Mouse (Mus musculus): ENCODE results near the gene Camkmt.

Gene Camkmt

DNA sequence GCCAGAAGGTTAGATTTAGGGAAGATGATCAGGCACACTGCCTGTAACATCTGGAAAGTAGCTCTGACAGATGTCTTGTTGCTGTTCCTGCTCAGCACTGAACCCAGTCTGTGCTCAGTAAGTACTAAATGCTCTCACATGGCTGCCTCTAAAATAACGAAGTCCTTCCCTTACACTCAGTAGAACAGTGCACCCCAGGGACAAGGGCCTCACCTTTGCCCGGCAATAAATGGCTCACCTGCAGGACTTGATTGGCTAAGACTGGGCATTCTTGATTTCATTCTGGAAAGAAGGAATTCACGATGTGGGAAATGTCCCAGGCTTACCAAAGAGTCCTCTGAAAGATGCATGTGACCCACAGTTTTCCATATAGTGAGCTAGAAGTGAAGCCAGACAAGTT lies 51.3 kb downstream of the Camkmt start:
- TF ChIP-seq GATA4 (IDR thresholded peaks at IDR 0.05; ENCODE audit: insufficient replicate concordance, low read length) = no peak

DNA sequence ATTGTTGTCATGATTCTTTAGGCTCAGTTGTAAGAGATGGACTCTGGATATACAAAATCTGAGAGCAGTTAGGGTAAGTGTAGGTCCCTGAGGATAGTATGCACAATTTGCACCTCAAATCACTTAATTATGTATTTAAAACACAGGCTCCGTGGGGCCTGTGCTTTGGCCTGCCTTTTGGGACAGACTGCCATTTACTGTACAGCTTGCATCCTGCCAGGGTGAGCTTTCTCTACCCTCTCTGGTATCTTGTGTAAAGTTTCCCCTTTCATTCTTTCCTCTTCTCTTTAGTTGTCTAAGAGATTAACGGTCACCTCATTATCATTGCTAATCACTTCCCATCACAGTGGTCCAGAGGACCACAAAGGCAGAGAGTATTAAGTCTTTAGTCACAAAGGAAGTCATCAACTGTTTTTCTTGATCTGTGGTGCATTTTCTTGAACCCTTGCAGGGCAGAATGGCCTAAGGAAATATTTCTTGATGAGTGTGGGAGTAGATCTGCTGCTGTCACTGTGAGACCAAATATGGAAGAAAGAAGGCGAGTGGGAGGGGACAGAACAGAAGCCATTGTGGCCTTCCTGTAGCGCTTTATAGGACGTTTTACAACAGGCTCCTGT lies 52.3 kb downstream of the Camkmt start:
- no peak for TF ChIP-seq GATA4 (IDR thresholded peaks at IDR 0.05; ENCODE audit: insufficient replicate concordance, low read length)

DNA sequence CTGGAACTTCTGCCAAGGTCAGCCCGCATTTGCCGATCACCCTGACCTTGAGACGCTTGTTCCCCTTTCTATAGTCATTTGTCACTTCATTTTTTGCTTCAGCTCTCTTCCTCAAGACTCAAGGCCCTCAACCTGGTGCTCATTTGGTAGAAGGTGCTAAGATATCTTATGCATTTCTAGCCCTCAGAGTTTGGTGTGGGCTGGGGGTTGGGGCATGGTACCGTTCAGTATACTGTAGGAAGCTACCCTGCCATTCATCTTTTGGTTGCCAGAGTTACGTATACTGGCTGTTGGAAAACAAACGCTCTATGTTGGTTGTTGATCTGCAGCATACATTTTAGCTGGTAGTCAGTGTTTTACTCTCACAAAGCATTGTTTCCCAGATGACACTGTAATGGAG lies 53.8 kb downstream of the Camkmt start:
- TF ChIP-seq GATA4 (IDR thresholded peaks at IDR 0.05; ENCODE audit: insufficient replicate concordance, low read length) = no peak

DNA sequence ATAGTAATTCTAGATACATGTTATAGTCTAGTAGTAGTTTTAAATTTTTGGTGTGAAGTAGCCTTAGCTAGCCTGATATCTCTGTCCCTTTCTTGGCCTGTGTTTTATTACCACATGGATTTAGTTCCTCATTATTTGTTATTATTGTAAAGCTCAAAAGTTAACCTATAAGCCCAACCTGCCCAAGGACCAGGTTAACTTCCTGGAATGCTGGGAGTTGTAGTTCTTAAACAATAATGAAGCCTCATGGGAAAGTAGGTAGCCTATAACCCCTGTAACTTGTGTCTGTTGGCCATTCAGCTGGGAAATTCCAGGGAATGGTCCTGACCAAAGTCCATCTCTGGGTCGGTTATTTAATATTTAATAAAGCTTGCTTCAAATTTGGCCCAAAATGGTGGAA lies 58.0 kb downstream of the Camkmt start:
- TF ChIP-seq GATA4 (IDR thresholded peaks at IDR 0.05; ENCODE audit: insufficient replicate concordance, low read length) = no peak

DNA sequence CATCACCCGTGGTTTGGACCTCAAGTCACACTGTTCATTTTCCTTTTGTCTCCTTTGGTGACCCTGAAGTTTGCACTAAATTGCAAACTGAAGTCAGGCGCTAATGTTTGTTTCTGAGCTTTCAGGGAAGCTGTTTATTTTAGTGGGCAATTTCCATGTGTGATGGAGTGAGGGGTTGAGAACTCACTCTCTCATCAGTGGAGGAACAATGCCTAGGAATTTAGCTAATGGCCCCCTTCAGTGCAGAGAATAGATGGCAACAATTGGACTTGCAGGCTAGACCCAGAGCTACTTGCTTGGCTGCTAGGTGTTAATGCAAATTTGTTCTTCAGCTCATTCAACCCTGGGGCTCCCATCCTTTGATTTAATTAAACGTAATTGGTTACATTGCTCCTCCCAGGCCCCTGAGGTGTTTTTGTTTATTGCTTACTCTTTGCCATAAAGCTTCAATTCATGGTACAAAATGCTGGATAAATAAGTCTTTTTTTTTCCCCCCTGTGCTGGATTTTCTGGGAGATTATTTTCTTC lies 58.9 kb downstream of the Camkmt start:
- TF ChIP-seq GATA4 (IDR thresholded peaks at IDR 0.05; ENCODE audit: insufficient replicate concordance, low read length) = no peak

DNA sequence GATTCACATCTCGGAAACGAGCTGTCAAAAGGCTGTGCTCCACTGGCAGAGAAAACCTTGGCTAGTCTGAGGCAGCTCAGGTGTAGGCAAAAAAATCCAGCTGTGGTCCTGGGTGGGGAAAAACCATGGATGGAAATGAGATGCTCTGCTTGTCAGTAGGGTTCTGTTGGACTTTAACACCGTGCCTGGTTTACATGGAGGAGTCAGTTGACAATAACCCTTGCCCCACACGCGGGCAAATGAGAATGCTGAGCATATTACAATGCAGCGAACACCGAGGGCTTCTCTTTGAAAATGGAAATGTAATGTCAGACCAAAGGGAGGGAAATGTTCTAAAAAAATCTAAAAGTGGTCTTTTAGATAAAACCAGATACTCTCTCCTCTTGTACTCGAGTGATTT lies 60.9 kb downstream of the Camkmt start:
- no peak for TF ChIP-seq GATA4 (IDR thresholded peaks at IDR 0.05; ENCODE audit: insufficient replicate concordance, low read length)

DNA sequence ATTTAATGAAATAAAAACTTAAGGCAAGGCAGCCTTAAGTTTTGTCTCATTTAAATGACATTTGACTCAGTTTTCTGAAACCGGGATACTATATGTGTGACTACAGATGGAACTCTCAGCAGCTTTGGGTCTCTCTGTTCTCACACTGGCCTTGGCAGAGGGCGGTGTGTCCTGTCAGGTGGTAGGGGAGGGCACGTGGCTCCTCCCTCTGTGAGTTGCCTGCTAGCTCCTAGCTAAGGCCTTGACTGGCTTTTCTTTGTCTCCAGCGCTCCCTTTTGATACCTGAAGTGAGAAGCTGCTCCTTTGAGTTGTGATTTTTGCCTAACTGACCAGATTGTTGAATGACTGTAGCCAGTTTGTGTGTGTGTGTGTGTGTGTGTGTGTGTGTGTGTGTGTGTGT lies 67.8 kb downstream of the Camkmt start:
- TF ChIP-seq GATA4 (IDR thresholded peaks at IDR 0.05; ENCODE audit: insufficient replicate concordance, low read length) = no peak

DNA sequence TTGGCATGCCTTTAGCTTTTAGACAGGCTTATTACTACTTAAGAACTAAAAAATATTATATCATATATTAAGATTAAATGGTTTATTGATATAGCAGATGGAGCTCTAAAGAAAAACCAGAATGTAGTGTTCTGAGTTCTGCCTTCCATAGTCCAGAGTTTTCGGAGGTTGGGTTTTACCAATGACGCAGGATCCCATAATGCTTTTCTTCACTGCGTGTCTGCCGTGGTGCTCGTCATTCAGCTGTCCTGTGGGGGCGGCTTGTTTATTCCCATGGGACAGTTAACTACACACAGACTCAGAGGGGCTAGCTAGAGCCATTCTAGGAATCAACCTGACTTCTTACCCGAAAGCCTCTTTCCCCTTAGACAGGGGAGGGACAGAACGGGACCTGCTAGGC lies 69.2 kb downstream of the Camkmt start:
- TF ChIP-seq GATA4 (IDR thresholded peaks at IDR 0.05; ENCODE audit: insufficient replicate concordance, low read length) = no peak

DNA sequence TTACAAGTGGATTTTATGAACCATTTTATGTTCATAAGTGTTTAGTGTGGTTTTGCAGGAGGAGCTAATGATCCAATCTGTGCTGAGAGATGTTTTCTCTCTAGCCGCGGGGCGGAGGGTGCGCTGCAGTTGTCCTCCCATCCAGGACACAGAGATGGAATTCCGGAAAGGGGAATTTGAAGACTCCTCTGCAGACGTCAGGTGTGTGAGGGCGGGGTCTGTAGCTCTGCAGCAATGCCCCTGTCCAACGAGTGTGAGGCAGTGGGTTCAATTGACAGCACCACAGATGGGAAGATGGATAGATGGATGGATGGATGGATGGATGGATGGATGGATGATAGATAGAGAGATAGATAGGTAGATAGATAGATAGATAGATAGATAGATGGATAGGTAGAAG lies 70.4 kb downstream of the Camkmt start:
- TF ChIP-seq GATA4 (IDR thresholded peaks at IDR 0.05; ENCODE audit: insufficient replicate concordance, low read length) = no peak

DNA sequence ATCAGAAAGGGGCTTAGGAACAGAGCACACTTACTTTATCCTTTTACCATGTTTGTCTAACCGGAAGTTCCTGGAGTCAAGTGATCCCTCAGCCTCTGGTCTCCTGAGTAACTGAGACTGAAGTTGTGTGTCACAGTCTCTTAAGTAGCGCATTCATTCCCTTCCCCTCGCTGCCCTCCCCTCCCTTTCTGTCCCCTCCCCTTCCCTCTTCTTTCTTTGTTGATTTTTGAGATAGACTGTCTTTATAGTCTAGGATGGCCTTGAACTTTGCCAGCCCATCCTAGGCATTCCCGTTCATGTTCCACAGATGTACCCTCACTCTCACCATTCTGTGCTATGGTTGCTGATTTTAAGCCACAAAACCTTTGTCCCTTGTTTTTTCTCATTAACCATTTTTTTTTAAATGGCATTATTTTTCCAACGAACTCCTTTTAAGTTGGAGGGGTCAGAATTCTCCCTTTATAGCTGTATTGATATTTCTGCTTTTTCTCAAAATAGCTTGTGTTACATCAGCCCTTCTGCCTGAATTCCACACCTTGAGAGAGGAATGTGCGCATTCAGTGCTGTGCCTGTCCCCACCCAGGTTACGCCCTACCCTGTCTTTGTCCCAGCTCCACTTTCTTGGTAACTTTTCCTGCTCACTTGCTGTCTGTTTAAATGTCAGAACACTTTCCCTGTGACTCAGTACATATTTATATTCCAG lies 72.4 kb downstream of the Camkmt start:
- no peak for TF ChIP-seq GATA4 (IDR thresholded peaks at IDR 0.05; ENCODE audit: insufficient replicate concordance, low read length)

DNA sequence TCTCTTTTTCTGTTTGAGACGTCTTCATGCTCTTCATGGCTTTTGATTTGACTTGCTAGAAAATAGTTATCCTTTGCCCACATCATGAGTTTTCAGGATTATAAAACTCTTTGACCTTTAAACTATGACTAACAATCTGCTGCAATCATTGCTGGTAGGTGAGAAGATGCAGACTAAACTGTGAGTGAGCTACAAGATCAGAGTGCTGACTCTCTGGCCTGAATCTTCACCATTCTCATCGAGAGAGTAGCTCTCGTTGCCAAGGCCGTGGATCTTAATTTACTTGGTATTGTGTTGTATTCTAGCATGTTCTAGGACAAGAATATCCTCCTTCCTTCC lies 72.9 kb downstream of the Camkmt start:
- TF ChIP-seq GATA4 (IDR thresholded peaks at IDR 0.05; ENCODE audit: insufficient replicate concordance, low read length) = no peak

DNA sequence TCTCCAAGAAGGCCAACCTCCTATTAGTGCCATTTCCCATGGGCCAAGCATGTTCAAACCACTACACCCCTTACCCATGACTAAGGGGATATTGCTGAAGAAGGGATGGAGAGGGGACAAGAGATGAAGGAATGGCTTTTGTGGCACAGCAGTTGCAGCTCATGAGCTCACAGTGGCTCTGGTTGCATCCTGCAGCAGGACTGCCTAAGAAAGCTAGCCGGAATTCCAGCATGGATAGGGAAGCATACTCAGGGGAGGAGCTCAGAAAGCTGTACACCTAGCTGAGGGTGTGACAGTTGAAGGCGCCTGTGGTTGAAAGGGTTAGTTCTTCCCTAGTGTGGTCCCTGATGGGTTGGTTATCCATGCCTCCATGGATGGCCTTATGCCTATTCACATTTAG lies 78.4 kb downstream of the Camkmt start:
- no peak for TF ChIP-seq GATA4 (IDR thresholded peaks at IDR 0.05; ENCODE audit: insufficient replicate concordance, low read length)

DNA sequence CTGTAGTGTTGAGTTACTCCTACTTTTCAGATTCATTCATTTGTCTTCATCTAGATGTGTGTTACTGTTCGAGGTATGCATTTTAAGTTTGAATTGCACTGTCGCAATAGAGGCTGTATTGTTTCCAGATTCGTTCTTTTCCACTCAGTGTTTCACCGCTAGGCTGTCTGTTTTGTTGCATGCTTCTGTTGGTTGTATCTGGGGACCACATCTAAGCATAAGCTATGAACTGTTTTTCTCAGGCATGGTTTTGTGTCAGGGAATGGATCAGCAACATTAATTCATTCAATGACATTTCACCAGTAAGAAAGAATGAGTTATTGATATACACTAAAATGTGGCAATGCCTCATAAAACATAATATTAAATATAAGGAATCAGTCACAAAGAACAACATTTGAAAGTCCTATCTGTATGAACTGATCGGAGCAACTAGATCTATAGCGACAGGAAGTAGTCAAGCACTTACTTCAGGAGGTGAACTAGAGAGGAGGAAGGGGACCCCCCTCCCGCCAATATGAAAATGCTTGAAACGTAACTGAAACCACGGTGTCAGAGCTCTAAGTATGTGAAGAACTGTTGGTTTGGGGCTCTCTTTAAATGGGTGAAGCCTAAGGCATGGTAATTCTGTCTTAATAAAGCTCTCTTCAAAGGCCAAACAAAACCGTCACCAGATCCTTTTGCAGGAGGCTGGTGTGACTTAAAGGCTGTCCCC lies 80.3 kb downstream of the Camkmt start:
- no peak for TF ChIP-seq GATA4 (IDR thresholded peaks at IDR 0.05; ENCODE audit: insufficient replicate concordance, low read length)

DNA sequence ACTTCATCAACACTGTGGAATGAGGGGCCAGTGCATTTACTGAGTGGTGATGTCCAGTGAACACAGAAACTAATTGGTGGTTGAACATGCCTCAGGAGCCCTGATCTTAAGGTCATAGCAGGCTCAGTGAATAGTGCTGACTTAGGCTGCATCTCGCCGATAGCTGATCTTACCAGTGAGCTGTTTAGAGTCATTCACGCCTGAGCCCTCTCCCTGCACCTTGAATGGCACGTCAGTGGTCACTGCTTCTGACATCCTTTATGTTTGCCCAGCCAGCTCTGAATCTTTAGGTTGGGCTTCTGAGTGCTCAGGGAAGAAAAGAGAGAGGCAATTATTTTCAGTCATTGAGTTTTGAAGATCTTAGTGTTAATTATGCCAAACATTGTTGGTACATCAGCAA lies 81.6 kb downstream of the Camkmt start:
- no peak for TF ChIP-seq GATA4 (IDR thresholded peaks at IDR 0.05; ENCODE audit: insufficient replicate concordance, low read length)

DNA sequence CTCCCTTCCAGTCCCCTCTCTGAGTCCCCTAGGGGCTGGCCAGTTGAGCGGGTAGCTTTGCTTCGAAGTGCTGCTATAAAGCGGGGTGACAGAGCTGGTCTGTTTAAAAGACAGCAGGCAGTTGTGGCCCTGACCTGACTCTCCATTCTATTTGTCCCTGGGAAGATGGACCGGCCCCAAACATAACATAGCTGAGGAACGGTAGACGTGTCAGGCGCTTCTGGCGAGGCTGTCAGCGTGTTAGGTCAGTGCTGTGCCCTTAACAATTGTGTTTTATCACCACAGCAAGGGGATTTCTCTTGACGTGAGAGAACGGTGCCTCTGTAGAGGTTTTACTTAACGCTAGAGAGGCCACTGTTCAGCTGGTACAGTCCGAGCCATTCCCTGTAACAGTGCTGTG lies 86.9 kb downstream of the Camkmt start:
- TF ChIP-seq GATA4 (IDR thresholded peaks at IDR 0.05; ENCODE audit: insufficient replicate concordance, low read length) = no peak

DNA sequence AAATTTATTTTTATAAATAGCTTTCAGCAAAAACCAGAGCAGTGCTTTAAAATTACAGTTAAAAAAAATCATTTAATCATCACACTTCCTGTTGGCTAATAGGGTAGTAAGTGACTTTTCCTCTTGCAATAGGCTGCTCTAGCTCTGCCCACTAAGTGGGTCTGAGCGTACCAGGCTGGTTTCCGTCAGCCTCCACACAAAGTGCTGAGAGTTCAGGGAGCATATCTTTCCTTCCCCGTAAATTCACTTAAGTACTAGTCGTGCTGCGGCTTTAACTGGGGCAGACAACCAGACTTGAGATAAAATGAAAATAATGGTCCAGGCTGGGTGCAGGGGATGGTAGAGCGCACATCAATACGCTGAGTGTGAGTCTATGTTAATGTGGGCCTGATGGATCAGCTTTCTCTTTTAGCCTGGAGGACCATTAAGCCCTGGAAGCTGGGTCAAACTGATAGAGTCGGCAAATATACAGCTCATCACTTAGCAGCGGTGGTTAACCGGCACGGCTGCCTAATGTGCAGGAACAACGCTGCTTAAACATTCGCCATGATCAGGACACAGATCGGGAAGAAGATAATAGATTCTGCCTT lies 90.2 kb downstream of the Camkmt start:
- no peak for TF ChIP-seq GATA4 (IDR thresholded peaks at IDR 0.05; ENCODE audit: insufficient replicate concordance, low read length)
